Mouse (Mus musculus) stomach, postnatal 0 days (tissue): ENCODE results near the gene Gm20425. TPM values are rescaled to one million over a fixed set of nuclear protein-coding genes. Genes with fewer than 3 reads are reported as not detected.
A peak's percentile ranks its signal among the peaks of the same experiment; 100 is the strongest.

ENCODE experiments used
- ATAC-seq: fragments of 200-750 bp; cut with Nextera tagmentation; 2 replicates; pipeline ENCODE4 v1.8.0; 2017; ENCODE audit not compliant: low FRiP score, low TSS enrichment
- DNase-seq: peaks from one replicate; pipeline ENCODE4 v3.0.0-alpha.2; 2016; ENCODE audit warnings: low spot score
- H3K27ac ChIP-seq: fragments of 300-500 bp; sonication (generic); replicated peaks from 2 replicates; pipeline ENCODE4 v1.5.1; 2014; ENCODE audit warnings: mild to moderate bottlenecking, control low read depth
- H3K27me3 ChIP-seq: fragments of 300-500 bp; sonication (generic); 2 replicates; pipeline ENCODE4 v1.6.1; 2014; ENCODE audit warnings: low read length; ENCODE audit not compliant: control insufficient read depth, insufficient read depth
- H3K36me3 ChIP-seq: fragments of 300-500 bp; sonication (generic); 2 replicates; pipeline ENCODE4 v1.6.1; 2014; ENCODE audit warnings: low read length, mixed read lengths; ENCODE audit not compliant: control insufficient read depth, insufficient read depth
- H3K4me1 ChIP-seq: fragments of 300-500 bp; sonication (generic); replicated peaks from 2 replicates; pipeline ENCODE4 v1.6.1; 2014; ENCODE audit warnings: antibody characterized with exemption; ENCODE audit not compliant: control insufficient read depth, insufficient read depth
- H3K4me2 ChIP-seq: fragments of 300-500 bp; sonication (generic); replicated peaks from 2 replicates; pipeline ENCODE4 v1.6.1; 2014; ENCODE audit warnings: low read depth, mild to moderate bottlenecking, control low read depth, moderate library complexity
- H3K4me3 ChIP-seq: fragments of 300-500 bp; sonication (generic); 2 replicates; pipeline ENCODE4 v1.5.1; 2014; ENCODE audit warnings: low read depth, low read length, control low read depth
- H3K9ac ChIP-seq: fragments of 300-500 bp; sonication (generic); 2 replicates; pipeline ENCODE4 v1.6.1; 2014; ENCODE audit warnings: mild to moderate bottlenecking, low read length, control low read depth, mixed read lengths
- H3K9me3 ChIP-seq: fragments of 300-500 bp; sonication (generic); 2 replicates; pipeline ENCODE4 v1.6.1; 2016; ENCODE audit warnings: low read length; ENCODE audit not compliant: control insufficient read depth
- CTCF ChIP-seq: IDR thresholded peaks from 2 replicates; pipeline ENCODE4 v1.5.1; 2016; ENCODE audit warnings: antibody characterized with exemption, low read depth, mild to moderate bottlenecking, moderate library complexity
- EP300 ChIP-seq: optimal IDR thresholded peaks from 2 replicates; pipeline ENCODE3; 2016; ENCODE audit warnings: antibody characterized with exemption
- WGBS: fragments of 180-500 bp; shearing (Covaris S2); extraction: QIAGEN DNeasy Blood & Tissue Kit; methylation state at CpG from one replicate; pipeline ENCODE4 v1.1.7; 2014; 5-methylcytosine and 5-hydroxymethylcytosine counted together
- polyA plus RNA-seq: library from polyadenylated mRNA; unstranded; fragments of >200 nt; fragmentation: Nextera tagmentation; extraction: Ambion mirVana; gene quantifications from 2 replicates; pipeline ENCODE4 v1.2.1, GENCODE M21; 2015

Gm20425 gene
- polyA plus RNA-seq, 1 experiment from 2014 or later = 9.3 TPM

DNA sequence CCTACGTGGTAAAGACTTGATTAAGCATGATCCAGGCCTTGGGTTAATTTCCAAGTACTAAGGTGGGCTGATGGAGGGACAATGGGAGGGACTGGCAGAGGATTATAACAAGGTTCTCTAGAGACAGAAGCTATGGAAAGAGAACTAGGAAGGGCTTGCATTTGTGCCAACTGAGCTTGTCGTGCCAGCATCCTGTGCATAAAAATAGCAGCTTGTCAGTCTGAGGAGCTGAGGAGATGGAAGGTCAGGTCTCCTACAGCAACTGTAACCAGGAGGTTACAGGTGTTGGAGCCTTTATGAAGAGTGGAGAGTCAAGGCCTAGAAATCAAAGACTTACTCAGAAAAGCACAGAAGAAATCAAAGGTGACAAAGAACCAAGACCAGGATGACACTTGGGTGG is 16.5 kb downstream of the Gm20425 start:
- no peak for DNase-seq
- TF ChIP-seq EP300 (no peak), CTCF (no peak)
- Histone ChIP-seq H3K4me3 (no peak overlapping the region), H3K27ac (no peak overlapping the region), H3K9ac (no peak overlapping the region), H3K27me3 (no peaks in the 10 kb centered on the region), H3K36me3 (no peaks in the 10 kb centered on the region), H3K4me1 (no peaks in the 10 kb centered on the region), H3K9me3 (no peaks in the 10 kb centered on the region), H3K4me2 (no peak overlapping the region)
- no peak for ATAC-seq
- WGBS = 70% methylated on average over 2 of the region's 2 CpGs

DNA sequence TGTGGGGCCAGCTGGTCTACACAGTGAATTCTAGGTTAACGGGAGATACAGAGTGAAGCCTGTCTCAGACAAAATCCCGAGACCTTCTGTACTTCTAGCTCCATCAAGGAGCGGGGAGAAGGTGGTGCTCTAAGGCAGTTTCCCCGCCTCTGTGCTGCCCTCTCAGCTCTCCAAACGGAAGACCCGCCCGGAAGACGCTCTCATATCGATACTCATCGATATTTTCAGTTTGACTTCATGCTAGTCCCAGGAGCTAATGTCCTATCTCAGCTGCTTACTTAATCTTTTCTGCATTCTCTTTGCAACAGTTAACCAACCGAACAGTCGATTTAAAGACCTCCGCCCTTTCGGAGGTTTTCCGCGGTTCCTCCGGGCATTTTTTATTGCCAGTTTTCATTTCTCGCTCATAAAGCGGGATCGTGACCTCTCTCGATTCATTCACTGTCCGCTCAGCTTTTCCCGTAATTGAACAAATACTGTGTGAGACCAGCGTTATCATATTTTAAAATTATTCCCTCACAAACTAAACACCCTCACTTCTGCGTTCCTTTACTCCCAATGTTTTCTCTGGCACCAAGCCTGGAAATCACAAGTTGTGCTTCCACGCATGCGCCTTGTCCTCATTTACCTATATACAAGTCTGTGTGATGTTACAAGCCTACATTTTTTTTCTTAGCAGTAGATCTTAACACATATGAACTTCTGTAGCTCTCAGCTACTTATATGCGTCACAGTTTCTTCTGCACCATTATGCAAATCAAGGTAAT is 17.3 kb downstream of the Gm20425 start:
- H3K27ac ChIP-seq = no peak overlapping the region
- no peaks in the 10 kb centered on the region for H3K4me1 ChIP-seq
- no peak overlapping the region for H3K4me3 ChIP-seq
- H3K9ac ChIP-seq = no peak overlapping the region
- WGBS = 57% methylated on average over 28 of the region's 28 CpGs
- H3K4me2 ChIP-seq = peak overlapping the region; percentile 39
- TF ChIP-seq CTCF (no peak), EP300 (no peak)
- no peaks in the 10 kb centered on the region for H3K36me3 ChIP-seq
- H3K9me3 ChIP-seq = no peaks in the 10 kb centered on the region
- peak; percentile 53; the same call in 1 of the 2 replicates for ATAC-seq
- DNase-seq = peak; percentile 78
- H3K27me3 ChIP-seq = no peaks in the 10 kb centered on the region

DNA sequence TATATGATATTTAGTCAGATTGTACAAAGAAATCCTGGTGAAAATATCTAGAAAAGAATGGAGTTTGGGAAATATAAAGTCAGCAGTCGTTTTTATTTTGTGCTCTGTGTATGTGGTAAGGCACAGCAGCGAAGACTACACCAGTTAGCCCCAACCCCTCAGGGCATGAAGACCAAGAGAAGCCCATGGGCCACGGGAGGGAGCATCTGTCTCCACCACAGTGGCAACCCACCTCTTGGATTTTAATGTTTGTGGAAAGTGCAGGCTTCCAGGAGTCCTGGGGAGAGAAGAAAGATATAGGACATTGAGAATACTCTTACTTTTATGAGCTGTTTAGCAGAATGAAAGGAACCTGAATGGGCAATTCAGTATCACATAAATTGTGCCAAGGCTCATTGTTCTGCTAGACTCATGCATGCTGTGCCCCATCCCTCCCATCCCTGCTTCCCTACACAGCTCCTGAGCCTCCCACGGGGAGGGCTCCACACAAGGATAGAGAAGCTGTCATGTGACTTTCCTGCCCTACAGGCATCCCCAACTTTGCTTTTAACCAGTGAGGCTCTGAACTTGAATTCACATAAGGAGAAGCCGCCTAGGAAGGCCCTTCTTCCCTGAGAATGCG is 21.2 kb downstream of the Gm20425 start:
- H3K27ac ChIP-seq = no peak overlapping the region
- H3K4me1 ChIP-seq = no peaks in the 10 kb centered on the region
- DNase-seq = no peak
- H3K4me2 ChIP-seq = no peak overlapping the region
- ATAC-seq = no peak
- H3K27me3 ChIP-seq = no peaks in the 10 kb centered on the region
- H3K9me3 ChIP-seq = no peaks in the 10 kb centered on the region
- no peaks in the 10 kb centered on the region for H3K36me3 ChIP-seq
- TF ChIP-seq CTCF (no peak), EP300 (no peak)
- H3K4me3 ChIP-seq = no peak overlapping the region
- 65% methylated on average over 6 of the region's 6 CpGs for WGBS
- no peak overlapping the region for H3K9ac ChIP-seq

DNA sequence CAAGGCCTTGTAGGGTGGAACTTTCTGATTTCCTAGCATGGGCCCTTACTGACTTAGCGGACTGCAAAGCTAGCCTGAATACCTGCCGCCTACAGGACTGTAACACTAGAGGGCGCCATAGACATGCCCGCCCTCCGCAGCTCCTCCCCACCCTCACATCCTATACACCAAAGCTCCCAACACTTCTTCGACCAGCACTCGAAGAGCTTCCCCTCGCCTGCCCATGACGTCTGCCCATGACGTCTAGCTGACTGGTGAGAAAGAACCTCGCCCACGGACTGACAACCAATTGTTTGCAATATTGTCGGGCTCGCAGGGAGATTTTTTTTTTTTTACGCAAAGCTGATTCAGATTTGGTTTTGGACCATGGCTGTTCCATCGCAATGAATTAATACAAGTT is 22.3 kb downstream of the Gm20425 start:
- no peaks in the 10 kb centered on the region for H3K27me3 ChIP-seq
- no peak overlapping the region; the same call in 1 of the 2 replicates for H3K4me3 ChIP-seq
- H3K9ac ChIP-seq = no peak overlapping the region
- ATAC-seq = peak; percentile 89
- DNase-seq = peak; percentile 77
- TF ChIP-seq EP300 (no peak), CTCF (peak; percentile 93)
- no peaks in the 10 kb centered on the region for H3K36me3 ChIP-seq
- no peak overlapping the region for H3K27ac ChIP-seq
- peak overlapping the region; percentile 47 for H3K4me2 ChIP-seq
- H3K9me3 ChIP-seq = no peaks in the 10 kb centered on the region
- WGBS = 9% methylated on average over 16 of the region's 16 CpGs
- H3K4me1 ChIP-seq = no peaks in the 10 kb centered on the region

DNA sequence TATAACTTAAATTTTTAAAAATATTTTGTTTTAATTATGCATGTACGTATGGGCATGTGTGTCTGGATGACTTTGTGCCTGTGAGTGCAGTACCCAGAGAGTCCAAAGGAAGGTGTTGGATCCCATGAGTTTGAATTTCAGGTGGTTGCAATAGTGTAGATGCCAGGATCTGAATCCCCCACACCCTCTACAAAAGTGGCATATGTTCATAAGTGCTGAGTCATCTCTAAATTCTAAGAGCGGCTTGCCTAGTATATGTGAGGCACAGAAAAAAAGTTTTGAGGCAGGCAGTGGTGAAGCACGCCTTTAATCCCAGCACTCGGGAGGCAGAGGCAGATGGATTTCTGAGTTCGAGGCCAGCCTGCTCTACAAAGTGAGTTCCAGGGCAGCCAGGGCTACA is 24.3 kb downstream of the Gm20425 start:
- Histone ChIP-seq H3K9ac (no peak overlapping the region), H3K9me3 (no peaks in the 10 kb centered on the region), H3K4me1 (no peaks in the 10 kb centered on the region), H3K36me3 (no peaks in the 10 kb centered on the region), H3K27me3 (no peaks in the 10 kb centered on the region), H3K4me3 (no peak overlapping the region), H3K27ac (no peak overlapping the region), H3K4me2 (no peak overlapping the region)
- TF ChIP-seq EP300 = no peak
- no peak for TF ChIP-seq CTCF
- DNase-seq (no peak), ATAC-seq (no peak)
- WGBS = 91% methylated on average over 5 of the region's 5 CpGs
